Mouse (Mus musculus): Measurements from ENCODE around the gene Cntfr.
"Not testable (repeated sequence)": the region's sequence is repeated elsewhere in the genome, so short reads cannot be mapped to it uniquely, and the experiment has no call there.

Cntfr gene

GRCm38 (mm10) chr4:41708192-41708745, 11.4 kb upstream of the Cntfr start:
- DNase-seq: peak; percentile 56 to 58

- peak; percentile 82 to 87 for DNase-seq
These were observed 10.2 kb upstream of the Cntfr start for GRCm38 (mm10) chr4:41707011-41707535.

GRCm38 (mm10) chr4:41705922-41706754, 9.2 kb upstream of the Cntfr start:
- no peak for DNase-seq

- no peak for DNase-seq
These were observed 7.8 kb upstream of the Cntfr start for GRCm38 (mm10) chr4:41704651-41705050.

- DNase-seq: not testable (repeated sequence)
These were observed 5.3 kb upstream of the Cntfr start for GRCm38 (mm10) chr4:41702226-41702625.

GRCm38 (mm10) chr4:41700224-41700623, 3.3 kb upstream of the Cntfr start:
- not testable (repeated sequence) for DNase-seq

GRCm38 (mm10) chr4:41699783-41700182, 2.9 kb upstream of the Cntfr start, which contains the start of gene Il11ra1:
Gene Il11ra1 (plus strand): TSS chr4:41699989.
- DNase-seq: not testable (repeated sequence)

- peak; percentile 67 to 79 for DNase-seq
These were observed 1.6 kb upstream of the Cntfr start for GRCm38 (mm10) chr4:41698421-41699016.

GRCm38 (mm10) chr4:41696452-41696851, 437 bp downstream of the Cntfr start:
- not testable (repeated sequence) for DNase-seq

- DNase-seq: peak in 1 of 2 experiments; percentile 49
These were observed 1.1 kb downstream of the Cntfr start for GRCm38 (mm10) chr4:41695800-41696199.

GRCm38 (mm10) chr4:41693511-41693910, 3.4 kb downstream of the Cntfr start:
- not testable (repeated sequence) for DNase-seq

GRCm38 (mm10) chr4:41690014-41690413, 6.9 kb downstream of the Cntfr start:
- not testable (repeated sequence) for DNase-seq

GRCm38 (mm10) chr4:41688562-41688961, 8.3 kb downstream of the Cntfr start:
- DNase-seq: not testable (repeated sequence)

- not testable (repeated sequence) for DNase-seq
These were observed 10.9 kb downstream of the Cntfr start for GRCm38 (mm10) chr4:41685882-41686492.

- DNase-seq: not testable (repeated sequence)
These were observed 11.9 kb downstream of the Cntfr start for GRCm38 (mm10) chr4:41684931-41685453.

GRCm38 (mm10) chr4:41684131-41684930, 12.6 kb downstream of the Cntfr start:
- not testable (repeated sequence) for DNase-seq

- not testable (repeated sequence) for DNase-seq
These were observed 13.6 kb downstream of the Cntfr start for GRCm38 (mm10) chr4:41683303-41683702.

- peak in 1 of 2 experiments; percentile 46 for DNase-seq
These were observed 14.1 kb downstream of the Cntfr start for GRCm38 (mm10) chr4:41682789-41683188.

GRCm38 (mm10) chr4:41681947-41682346, 14.9 kb downstream of the Cntfr start:
- DNase-seq: no peak

GRCm38 (mm10) chr4:41681176-41681575, 15.7 kb downstream of the Cntfr start:
- peak; percentile 52 to 57 for DNase-seq

- DNase-seq: no peak
These were observed 17.6 kb downstream of the Cntfr start for GRCm38 (mm10) chr4:41679291-41679690.

- no peak for DNase-seq
These were observed 18.0 kb downstream of the Cntfr start for GRCm38 (mm10) chr4:41678863-41679262.

Measured in cerebellum, adult 18-20 months (tissue).